8 mouse cellular contexts compared by ENCODE assay signal in genomic region chr3:88607065-88607757, GRCm38 (mm10). TPM values are rescaled to one million over a fixed set of nuclear protein-coding genes. Genes with fewer than 3 reads are reported as not detected.
A peak's percentile ranks its signal among the peaks of the same experiment; 100 is the strongest.
DNase-seq lines count a peak whose midpoint lies in the region; ATAC-seq and TF ChIP-seq lines count a peak whose summit lies in the region.

No protein-coding gene starts in this region.

- TF ChIP-seq CTCF in liver, embryonic 14.5 days (IDR thresholded peaks at IDR 0.05; ENCODE audit: low read depth), result peak; percentile 100

- H3K27me3 ChIP-seq in forebrain, embryonic 10.5 days (ENCODE audit: poor library complexity, severe bottlenecking), result peaks cover 8% of the 10 kb centered on the region
- no peaks in the 10 kb centered on the region for H3K27me3 ChIP-seq in heart, embryonic 15.5 days
- no peaks in the 10 kb centered on the region for H3K27me3 ChIP-seq in liver, embryonic 14.5 days (ENCODE audit: control insufficient read depth, insufficient read depth, low read length)
- no peaks in the 10 kb centered on the region for H3K27me3 ChIP-seq in stomach, embryonic 15.5 days (replicated peaks)

- peak overlapping the region; percentile 59 for H3K27ac ChIP-seq in brown adipose tissue, adult 24 weeks (replicated peaks; ENCODE audit: low read depth, low read length)
- H3K27ac ChIP-seq in forebrain, embryonic 10.5 days, result peak overlapping the region; percentile 78
- H3K27ac ChIP-seq in heart, embryonic 15.5 days, result 0 out of 2 replicates have a peak overlapping the region, but pooled peaks have one; percentile 18
- no peak overlapping the region for H3K27ac ChIP-seq in liver, embryonic 14.5 days
- no peak overlapping the region for H3K27ac ChIP-seq in stomach, embryonic 15.5 days

- DNase-seq in forebrain, embryonic 10.5 days (ENCODE audit: extremely low spot score, low spot score), result peak; percentile 93
- DNase-seq in kidney, postnatal 14 days, result peak; percentile 90
- DNase-seq in liver, embryonic 14.5 days (ENCODE audit: low read depth in 3 of 3, low spot score in 3 of 3), result peak; percentile 57 to 76 (median 65)
- DNase-seq in neural tube, embryonic 10.5 days (ENCODE audit: extremely low spot score, low spot score), result peak; percentile 97

- peak overlapping the region; percentile 70 for H3K4me2 ChIP-seq in heart, embryonic 15.5 days
- H3K4me2 ChIP-seq in liver, embryonic 14.5 days (ENCODE audit: low read depth), result peak overlapping the region; percentile 48
- peak overlapping the region; percentile 49 for H3K4me2 ChIP-seq in stomach, embryonic 15.5 days

- peaks cover 10% of the 10 kb centered on the region; the same call in 1 of the 2 replicates for H3K4me1 ChIP-seq in brown adipose tissue, adult 24 weeks (ENCODE audit: control insufficient read depth, insufficient read depth, insufficient read length, low read length)
- H3K4me1 ChIP-seq in forebrain, embryonic 10.5 days, result peaks cover 20% of the 10 kb centered on the region
- H3K4me1 ChIP-seq in heart, embryonic 15.5 days (replicated peaks), result peaks cover 21% of the 10 kb centered on the region
- peaks cover 0 to 6% of the 10 kb centered on the region in 2 experiments; a peak in 3 of 4 replicates for H3K4me1 ChIP-seq in liver, embryonic 14.5 days (replicated peaks; ENCODE audit: control insufficient read depth in 2 of 2, insufficient read depth in 2 of 2, low read length in 1 of 2)
- H3K4me1 ChIP-seq in stomach, embryonic 15.5 days, result peaks cover 5% of the 10 kb centered on the region; the same call in 1 of the 2 replicates

- no peaks in the 10 kb centered on the region for H3K9me3 ChIP-seq in forebrain, embryonic 10.5 days
- H3K9me3 ChIP-seq in heart, embryonic 15.5 days (replicated peaks), result no peaks in the 10 kb centered on the region
- H3K9me3 ChIP-seq in liver, embryonic 14.5 days (ENCODE audit: control insufficient read depth, low read length), result no peaks in the 10 kb centered on the region
- no peaks in the 10 kb centered on the region for H3K9me3 ChIP-seq in stomach, embryonic 15.5 days

- ATAC-seq in CD4-positive, CD25-positive, alpha-beta regulatory T cell, adult 4 months, result peak; percentile 96
- ATAC-seq in heart, embryonic 15.5 days (replicated peaks; ENCODE audit: insufficient number of reproducible peaks, insufficient read depth, low FRiP score, low read depth), result peak; percentile 79
- peak; percentile 85 for ATAC-seq in liver, embryonic 14.5 days (ENCODE audit: insufficient read depth)
- peak; percentile 81 for ATAC-seq in stomach, embryonic 15.5 days (ENCODE audit: insufficient read depth, low FRiP score, low read depth)

- H3K4me3 ChIP-seq in brown adipose tissue, adult 24 weeks (ENCODE audit: insufficient read depth, low read depth, low read length), result peak overlapping the region; percentile 59
- peak overlapping the region; percentile 54 for H3K4me3 ChIP-seq in forebrain, embryonic 10.5 days
- H3K4me3 ChIP-seq in heart, embryonic 15.5 days, result peak overlapping the region; percentile 41
- H3K4me3 ChIP-seq in liver, embryonic 14.5 days (ENCODE audit: insufficient read depth in 1 of 2, low read depth in 2 of 2, low read length in 2 of 2), result peak overlapping the region in 1 of 2 experiments; percentile 31; a peak in 1 of 4 replicates
- H3K4me3 ChIP-seq in stomach, embryonic 15.5 days (replicated peaks), result peak overlapping the region; percentile 15; the same call in 1 of the 2 replicates

- WGBS in forebrain, embryonic 10.5 days, result 0% methylated on average over 20 of the region's 20 CpGs
- under 1% methylated on average over 20 of the region's 20 CpGs for WGBS in heart, embryonic 15.5 days
- WGBS in liver, embryonic 14.5 days (ENCODE audit: insufficient replicate concordance), result under 1% methylated on average over 20 of the region's 20 CpGs
- under 1% methylated on average over 20 of the region's 20 CpGs for WGBS in stomach, embryonic 15.5 days

- no peaks in the 10 kb centered on the region for H3K36me3 ChIP-seq in forebrain, embryonic 10.5 days (replicated peaks)
- no peaks in the 10 kb centered on the region for H3K36me3 ChIP-seq in heart, embryonic 15.5 days
- no peaks in the 10 kb centered on the region for H3K36me3 ChIP-seq in liver, embryonic 14.5 days (replicated peaks; ENCODE audit: control insufficient read depth, insufficient read depth, low read depth)
- no peaks in the 10 kb centered on the region for H3K36me3 ChIP-seq in stomach, embryonic 15.5 days

- H3K9ac ChIP-seq in heart, embryonic 15.5 days, result peak overlapping the region; percentile 14; the same call in 1 of the 2 replicates
- H3K9ac ChIP-seq in liver, embryonic 14.5 days (replicated peaks), result no peak overlapping the region
- H3K9ac ChIP-seq in stomach, embryonic 15.5 days, result peak overlapping the region; percentile 2; the same call in 1 of the 2 replicates

- no peak for TF ChIP-seq EP300 in liver, embryonic 14.5 days (IDR thresholded peaks at IDR 0.05; ENCODE audit: low read depth)

RNA-seq across cellular contexts. Expression of gene Arhgef2, which starts 1.4 kb away (rescaled TPM):
- polyA plus RNA-seq in CD4-positive, CD25-positive, alpha-beta regulatory T cell, adult 4 months (2017; shearing (Covaris generic)), result 10 to 100 TPM; 36.5 to 48.6 TPM
- 13.7 and 23.6 TPM in 2 replicates for polyA plus RNA-seq in brown adipose tissue, adult 24 weeks (2012; ENCODE audit: insufficient read depth, insufficient read length, missing spikeins)
- 79.3 and 92.6 TPM in 2 replicates for polyA plus RNA-seq in forebrain, embryonic 10.5 days (2016; fragmentation: Nextera tagmentation; extraction: Ambion mirVana)
- 72.8 and 82.5 TPM in 2 replicates for polyA plus RNA-seq in heart, embryonic 15.5 days (2015; fragmentation: Nextera tagmentation; extraction: Ambion mirVana)
- polyA plus RNA-seq in liver, embryonic 14.5 days (2012; rRNA removed), result 8.5 and 8.9 TPM in 2 replicates
- polyA plus RNA-seq in liver, embryonic 14.5 days (2014; fragmentation: Nextera tagmentation; extraction: Ambion mirVana), result 10.1 and 11.5 TPM in 2 replicates
- polyA plus RNA-seq in stomach, embryonic 15.5 days (2015; fragmentation: Nextera tagmentation; extraction: Ambion mirVana), result 77.1 and 78.7 TPM in 2 replicates

RNA-seq across cellular contexts. Expression of gene Ssr2, which starts 31.5 kb away (rescaled TPM):
- polyA plus RNA-seq in CD4-positive, CD25-positive, alpha-beta regulatory T cell, adult 4 months (2017; shearing (Covaris generic)), result 100 to 1,000 TPM; 160 to 161 TPM
- 84.2 and 89.0 TPM in 2 replicates for polyA plus RNA-seq in brown adipose tissue, adult 24 weeks (2012; ENCODE audit: insufficient read depth, insufficient read length, missing spikeins)
- 174 and 188 TPM in 2 replicates for polyA plus RNA-seq in forebrain, embryonic 10.5 days (2016; fragmentation: Nextera tagmentation; extraction: Ambion mirVana)
- 164 and 178 TPM in 2 replicates for polyA plus RNA-seq in heart, embryonic 15.5 days (2015; fragmentation: Nextera tagmentation; extraction: Ambion mirVana)
- polyA plus RNA-seq in liver, embryonic 14.5 days (2012; rRNA removed), result 165 and 230 TPM in 2 replicates
- 168 and 173 TPM in 2 replicates for polyA plus RNA-seq in liver, embryonic 14.5 days (2014; fragmentation: Nextera tagmentation; extraction: Ambion mirVana)
- 339 and 359 TPM in 2 replicates for polyA plus RNA-seq in stomach, embryonic 15.5 days (2015; fragmentation: Nextera tagmentation; extraction: Ambion mirVana)

RNA-seq across cellular contexts. Expression of gene Rxfp4, which starts 45.7 kb away (rescaled TPM):
- polyA plus RNA-seq in CD4-positive, CD25-positive, alpha-beta regulatory T cell, adult 4 months (2017; shearing (Covaris generic)), result under 1 TPM in 1 of 2 experiments, not detected in 1; 0.26 TPM
- not detected in 2 replicates for polyA plus RNA-seq in brown adipose tissue, adult 24 weeks (2012; ENCODE audit: insufficient read depth, insufficient read length, missing spikeins)
- polyA plus RNA-seq in forebrain, embryonic 10.5 days (2016; fragmentation: Nextera tagmentation; extraction: Ambion mirVana), result not detected in 2 replicates
- not detected in 2 replicates for polyA plus RNA-seq in heart, embryonic 15.5 days (2015; fragmentation: Nextera tagmentation; extraction: Ambion mirVana)
- not detected in 2 replicates for polyA plus RNA-seq in liver, embryonic 14.5 days (2012; rRNA removed)
- polyA plus RNA-seq in liver, embryonic 14.5 days (2014; fragmentation: Nextera tagmentation; extraction: Ambion mirVana), result not detected in 2 replicates
- not detected in 2 replicates for polyA plus RNA-seq in stomach, embryonic 15.5 days (2015; fragmentation: Nextera tagmentation; extraction: Ambion mirVana)

RNA-seq across cellular contexts. Expression of gene Ubqln4, which starts 53.7 kb away (rescaled TPM):
- polyA plus RNA-seq in CD4-positive, CD25-positive, alpha-beta regulatory T cell, adult 4 months (2017; shearing (Covaris generic)), result 10 to 100 TPM; 11.9 to 12.0 TPM
- 36.6 and 42.2 TPM in 2 replicates for polyA plus RNA-seq in brown adipose tissue, adult 24 weeks (2012; ENCODE audit: insufficient read depth, insufficient read length, missing spikeins)
- 73.4 and 77.4 TPM in 2 replicates for polyA plus RNA-seq in forebrain, embryonic 10.5 days (2016; fragmentation: Nextera tagmentation; extraction: Ambion mirVana)
- 30.0 and 34.9 TPM in 2 replicates for polyA plus RNA-seq in heart, embryonic 15.5 days (2015; fragmentation: Nextera tagmentation; extraction: Ambion mirVana)
- polyA plus RNA-seq in liver, embryonic 14.5 days (2012; rRNA removed), result 22.7 and 27.2 TPM in 2 replicates
- polyA plus RNA-seq in liver, embryonic 14.5 days (2014; fragmentation: Nextera tagmentation; extraction: Ambion mirVana), result 17.9 and 20.9 TPM in 2 replicates
- 40.2 and 40.9 TPM in 2 replicates for polyA plus RNA-seq in stomach, embryonic 15.5 days (2015; fragmentation: Nextera tagmentation; extraction: Ambion mirVana)

RNA-seq across cellular contexts. Expression of gene Lamtor2, which starts 54.3 kb away (rescaled TPM):
- polyA plus RNA-seq in CD4-positive, CD25-positive, alpha-beta regulatory T cell, adult 4 months (2017; shearing (Covaris generic)), result 100 to 1,000 TPM; 197 to 234 TPM
- polyA plus RNA-seq in brown adipose tissue, adult 24 weeks (2012; ENCODE audit: insufficient read depth, insufficient read length, missing spikeins), result 209 and 224 TPM in 2 replicates
- polyA plus RNA-seq in forebrain, embryonic 10.5 days (2016; fragmentation: Nextera tagmentation; extraction: Ambion mirVana), result 172 and 174 TPM in 2 replicates
- 119 and 144 TPM in 2 replicates for polyA plus RNA-seq in heart, embryonic 15.5 days (2015; fragmentation: Nextera tagmentation; extraction: Ambion mirVana)
- 63.1 and 73.1 TPM in 2 replicates for polyA plus RNA-seq in liver, embryonic 14.5 days (2012; rRNA removed)
- polyA plus RNA-seq in liver, embryonic 14.5 days (2014; fragmentation: Nextera tagmentation; extraction: Ambion mirVana), result 60.5 and 62.0 TPM in 2 replicates
- polyA plus RNA-seq in stomach, embryonic 15.5 days (2015; fragmentation: Nextera tagmentation; extraction: Ambion mirVana), result 193 and 198 TPM in 2 replicates

Comparison
In these comparisons a context has a peak if more than half of its experiments do, and no peak if none do; other contexts are left out.
1. H3K27ac ChIP-seq: peak in brown adipose tissue, adult 24 weeks (single experiment), forebrain, embryonic 10.5 days (single experiment) and heart, embryonic 15.5 days (single experiment); none in liver, embryonic 14.5 days (single experiment) and stomach, embryonic 15.5 days (single experiment).
2. Peak in every context shown above with its lines, with median percentiles within 50 percentile points of each other: ATAC-seq, DNase-seq and H3K4me2 ChIP-seq.